Mouse (Mus musculus) embryo, embryonic 11 days (tissue): ENCODE measurements around the gene Ntn1.

Experiments
- DNase-seq: peaks from one replicate; pipeline ENCODE4 v3.0.0-alpha.2; 2015

Gene Ntn1

GRCm38 (mm10) chr11:68210714-68211113, 189.9 kb downstream of the Ntn1 start:
- no peak for DNase-seq

- no peak for DNase-seq
Measured at GRCm38 (mm10) chr11:68209506-68209905, 191.1 kb downstream of the Ntn1 start.

GRCm38 (mm10) chr11:68208582-68208981, 192.0 kb downstream of the Ntn1 start:
- DNase-seq, result no peak

- no peak for DNase-seq
Measured at GRCm38 (mm10) chr11:68208023-68208422, 192.6 kb downstream of the Ntn1 start.

GRCm38 (mm10) chr11:68205572-68206229, 194.9 kb downstream of the Ntn1 start:
- no peak for DNase-seq

- no peak for DNase-seq
Measured at GRCm38 (mm10) chr11:68204407-68204806, 196.2 kb downstream of the Ntn1 start.

- DNase-seq, result no peak
Measured at GRCm38 (mm10) chr11:68203658-68204315, 196.8 kb downstream of the Ntn1 start.

- no peak for DNase-seq
Measured at GRCm38 (mm10) chr11:68202561-68202960, 198.1 kb downstream of the Ntn1 start.

GRCm38 (mm10) chr11:68201811-68202459, 198.7 kb downstream of the Ntn1 start:
- DNase-seq, result no peak

- DNase-seq, result no peak
Measured at GRCm38 (mm10) chr11:68201063-68201462, 199.6 kb downstream of the Ntn1 start.

- DNase-seq, result no peak
Measured at GRCm38 (mm10) chr11:68200500-68200899, 200.1 kb downstream of the Ntn1 start.

GRCm38 (mm10) chr11:68199801-68200423, 200.7 kb downstream of the Ntn1 start:
- DNase-seq, result peak; percentile 43

- DNase-seq, result no peak
Measured at GRCm38 (mm10) chr11:68199103-68199502, 201.5 kb downstream of the Ntn1 start.

- DNase-seq, result no peak
Measured at GRCm38 (mm10) chr11:68198696-68199095, 201.9 kb downstream of the Ntn1 start.

GRCm38 (mm10) chr11:68197471-68197870, 203.2 kb downstream of the Ntn1 start:
- DNase-seq, result no peak

- DNase-seq, result no peak
Measured at GRCm38 (mm10) chr11:68196566-68196965, 204.1 kb downstream of the Ntn1 start.

GRCm38 (mm10) chr11:68195693-68196176, 204.9 kb downstream of the Ntn1 start:
- DNase-seq, result peak; percentile 54

GRCm38 (mm10) chr11:68195168-68195567, 205.5 kb downstream of the Ntn1 start:
- no peak for DNase-seq

GRCm38 (mm10) chr11:68190849-68191248, 209.8 kb downstream of the Ntn1 start:
- no peak for DNase-seq

- no peak for DNase-seq
Measured at GRCm38 (mm10) chr11:68188695-68189201, 211.9 kb downstream of the Ntn1 start.

GRCm38 (mm10) chr11:68187242-68187641, 213.4 kb downstream of the Ntn1 start:
- DNase-seq, result no peak

- no peak for DNase-seq
Measured at GRCm38 (mm10) chr11:68185647-68186046, 215.0 kb downstream of the Ntn1 start.

GRCm38 (mm10) chr11:68177415-68177814, 223.2 kb downstream of the Ntn1 start:
- DNase-seq, result no peak
